Mouse (Mus musculus) heart, adult 2 months (tissue): ENCODE results near the gene Epha1.

ENCODE experiments used
- CTCF ChIP-seq: fragments of 200-600 bp; IDR thresholded peaks from 2 replicates; pipeline ENCODE4 v1.8.1; 2022; ENCODE audit warnings: antibody characterized with exemption, mild to moderate bottlenecking, moderate library complexity
- EP300 ChIP-seq: fragments of 200-500 bp; IDR thresholded peaks from 2 replicates; pipeline ENCODE4 v1.6.1; 2011; ENCODE audit warnings: low read depth, low read length, control low read depth; ENCODE audit not compliant: insufficient read depth
- POLR2A ChIP-seq: fragments of 200-500 bp; IDR thresholded peaks from 2 replicates; pipeline ENCODE4 v1.6.1; 2011; ENCODE audit warnings: mild to moderate bottlenecking, low read depth, low read length, control low read depth; ENCODE audit not compliant: insufficient read depth

GRCm38 (mm10) chr6:42355794-42356600 lies 17.1 kb downstream of the Epha1 start:
- TF ChIP-seq CTCF (no peak), POLR2A (0 out of 2 replicates have a peak, but pooled peaks have one; percentile 1), EP300 (no peak)
